Mouse (Mus musculus): Measurements from ENCODE around the gene Chd2. TPM values are rescaled to one million over a fixed set of nuclear protein-coding genes. Genes with fewer than 3 reads are reported as not detected.

Gene Chd2
- total RNA-seq (2023) = 203 and 281 TPM in 2 replicates

GRCm38 (mm10) chr7:73541412-73542130, at the start of gene Chd2:
Chd2 (minus strand) TSS chr7:73541830.

Other genes starting within 250 kb of the Chd2 start
- 3.6 and 6.1 TPM in 2 replicates for gene Rgma, start 166.3 kb downstream of the Chd2 start, total RNA-seq (2023)
- 0.44 and 0.48 TPM in 2 replicates for gene Fam174b, start 198.5 kb upstream of the Chd2 start, total RNA-seq (2023)